Mouse (Mus musculus): ENCODE measurements around the gene CK137956. TPM values are rescaled to one million over a fixed set of nuclear protein-coding genes. Genes with fewer than 3 reads are reported as not detected.

CK137956 gene
- total RNA-seq (2023), result not detected

DNA sequence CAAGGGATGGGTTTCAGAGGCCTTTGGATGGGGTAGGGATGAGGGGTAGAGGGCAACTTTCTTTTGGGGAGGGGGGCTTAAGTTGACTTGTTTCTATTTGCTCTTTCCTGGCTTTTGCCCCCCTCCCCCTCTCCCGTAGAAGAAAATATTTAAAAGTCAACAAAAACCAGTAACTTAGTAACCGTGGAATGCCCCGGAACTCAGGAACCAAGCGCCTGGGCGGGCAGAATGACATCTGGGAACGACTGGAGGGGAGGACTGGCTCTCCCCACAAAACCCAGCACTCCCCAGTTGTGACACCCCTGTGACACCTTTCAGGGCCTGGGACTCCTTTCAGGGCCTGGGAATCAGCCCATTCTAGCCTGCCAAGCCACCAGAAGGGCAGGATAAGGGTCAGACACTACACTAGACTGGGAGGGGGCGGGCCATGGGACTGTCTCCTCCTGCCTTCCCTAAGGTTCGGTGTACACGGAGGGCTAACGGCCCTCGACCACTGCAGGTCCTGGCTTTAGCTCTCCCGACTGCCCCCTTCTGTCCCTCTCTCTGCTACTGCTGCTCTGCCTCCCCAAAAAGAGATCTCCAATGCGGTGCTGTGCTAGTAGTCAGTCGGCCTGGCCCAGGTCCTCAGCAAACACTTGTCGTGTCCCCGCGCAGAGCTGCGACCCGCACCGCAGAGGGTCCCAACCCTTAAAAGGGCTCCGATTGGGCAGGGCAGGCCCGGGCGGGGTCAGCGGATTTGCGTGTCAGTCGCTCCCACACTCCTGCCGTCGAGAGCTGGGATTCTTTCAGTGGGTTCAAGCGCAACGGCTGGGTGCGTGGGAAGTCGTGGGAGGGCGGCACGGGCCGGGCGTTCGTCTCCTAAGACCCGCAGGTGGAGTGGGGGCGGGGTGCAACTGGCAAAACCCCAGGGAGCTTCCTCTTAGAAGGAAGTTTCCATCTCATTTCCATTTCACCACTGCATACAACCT lies at the start of gene CK137956:
Gene CK137956, minus strand, starts transcription at position 51 of the 968 bp plus-strand sequence.

DNA sequence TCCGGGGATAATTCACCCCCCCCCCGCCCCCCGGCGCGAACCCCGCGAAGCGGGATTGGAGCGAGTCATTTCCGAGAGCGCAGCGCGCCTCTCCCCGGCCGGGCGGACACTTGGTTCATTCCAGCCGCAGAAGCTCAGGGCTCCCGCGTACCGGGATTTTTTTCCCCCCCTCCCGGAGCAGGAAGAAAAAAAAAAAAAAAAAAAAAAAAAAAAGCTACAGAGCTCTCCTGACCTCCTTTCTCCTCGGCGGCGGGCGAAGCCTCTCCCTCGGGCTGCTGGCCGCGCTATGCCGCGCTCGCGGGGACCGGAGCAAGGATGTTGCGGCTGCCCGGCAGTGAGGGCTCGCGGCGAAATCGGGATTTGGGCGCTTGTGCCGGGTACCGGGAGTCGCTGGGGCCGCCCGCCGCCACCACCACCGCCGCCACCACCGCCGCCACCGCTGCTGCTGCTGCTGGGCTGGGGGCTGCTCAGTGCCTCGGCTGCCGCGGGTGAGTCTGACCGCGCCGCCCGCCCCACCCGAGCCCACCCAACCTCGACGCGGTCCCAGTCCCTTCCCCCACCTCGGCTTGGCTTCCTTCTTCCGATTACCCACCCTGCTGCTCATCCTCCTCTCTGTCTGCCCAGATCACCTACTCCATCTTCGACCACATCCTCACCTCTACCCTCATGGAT lies 17.2 kb upstream of the CK137956 start, which contains the start of gene Csmd2:
Gene Csmd2, plus strand, starts transcription at position 74 of the 672 bp plus-strand sequence.

Other genes with a start within 250 kb of the CK137956 start
- not detected for gene Csmd2, start 16.9 kb upstream of the CK137956 start, total RNA-seq (2023)

Measured in CD4-positive naive resting alpha-beta T cell, adult 76 days (primary cell).